Mouse (Mus musculus) testis, adult 2 months (tissue): ENCODE data around the gene Aqp2.

Experiments
- CTCF ChIP-seq: fragments of 200-500 bp; IDR thresholded peaks from 2 replicates; pipeline ENCODE4 v1.5.1; 2012; ENCODE audit warnings: low read depth, mild to moderate bottlenecking, inconsistent platforms, low read length, moderate library complexity; ENCODE audit not compliant: control insufficient read depth, insufficient read depth, insufficient replicate concordance
- POLR2A ChIP-seq: fragments of 200-500 bp; IDR thresholded peaks from 2 replicates; pipeline ENCODE4 v1.6.1; 2012; ENCODE audit warnings: low read depth, mild to moderate bottlenecking, inconsistent platforms, low read length, moderate library complexity; ENCODE audit not compliant: control insufficient read depth

- no peak for TF ChIP-seq CTCF
- no peak for TF ChIP-seq POLR2A
Observed at GRCm38 (mm10) chr15:99536889-99537862, 41.7 kb upstream of the Aqp2 start.
